Mouse (Mus musculus): ENCODE results near the gene Krt17.

- TF ChIP-seq POLR2A (IDR thresholded peaks at IDR 0.05; ENCODE audit: control insufficient read depth in 1 of 2, insufficient read depth in 1 of 2, low read depth in 1 of 2, low read length in 2 of 2, poor library complexity in 1 of 2), result no peak
- no peak for TF ChIP-seq BHLHE40 (IDR thresholded peaks at IDR 0.05; ENCODE audit: borderline replicate concordance, low read depth, low read length)
- TF ChIP-seq SMC3 (IDR thresholded peaks at IDR 0.05; ENCODE audit: low read depth, low read length), result no peak
- no peak for TF ChIP-seq CTCF (IDR thresholded peaks at IDR 0.05 in 2 of 3, conservative IDR thresholded peaks at IDR 0.05 in 1 of 3; ENCODE audit: control insufficient read depth in 1 of 3, insufficient read depth in 1 of 3, low read depth in 2 of 3, low read length in 3 of 3, poor library complexity in 1 of 3, severe bottlenecking in 1 of 3)
- no peak for TF ChIP-seq EP300 (IDR thresholded peaks at IDR 0.05; ENCODE audit: low read depth in 1 of 2, low read length in 2 of 2)
- no peak for TF ChIP-seq E2F4 (IDR thresholded peaks at IDR 0.05; ENCODE audit: borderline replicate concordance, low read depth, low read length)
- TF ChIP-seq POLR2AphosphoS2 (IDR thresholded peaks at IDR 0.05; ENCODE audit: low read length), result no peak
- TF ChIP-seq ELF1 (IDR thresholded peaks at IDR 0.05; ENCODE audit: low read depth, low read length), result no peak
- TF ChIP-seq RAD21 (IDR thresholded peaks at IDR 0.05; ENCODE audit: low read depth, low read length), result no peak
Measured at GRCm38 (mm10) chr11:100292884-100293283, 32.1 kb upstream of the Krt17 start.

Data from MEL (cell line).